7 mouse cellular contexts compared by ENCODE assay signal in genomic region chr5:74194027-74194840, GRCm38 (mm10). TPM values are rescaled to one million over a fixed set of nuclear protein-coding genes. Genes with fewer than 3 reads are reported as not detected.
DNase-seq lines count a peak whose midpoint lies in the region; ATAC-seq and TF ChIP-seq lines count a peak whose summit lies in the region.

No protein-coding gene starts in this region.

- no peak for ATAC-seq in hindbrain, embryonic 12.5 days (ENCODE audit: low FRiP score)
- no peak; the same call in 1 of the 2 replicates for ATAC-seq in midbrain, embryonic 15.5 days (replicated peaks)

- H3K4me2 ChIP-seq in hindbrain, embryonic 12.5 days (replicated peaks) = peak overlapping the region; percentile 89
- H3K4me2 ChIP-seq in midbrain, embryonic 15.5 days = peak overlapping the region; percentile 91

- DNase-seq in left cerebral cortex, adult 2 months (ENCODE audit: extremely low spot score in 1 of 2, low spot score in 2 of 2) = no peak
- DNase-seq in left cerebral cortex, adult 18-20 months (ENCODE audit: low spot score in 2 of 2) = no peak
- peak; percentile 47 for DNase-seq in cerebellum, adult 9-11 months
- no peak for DNase-seq in gastrocnemius, adult 18-20 months (ENCODE audit: low spot score)
- DNase-seq in right cerebral cortex, adult 18-20 months = no peak

- WGBS in hindbrain, embryonic 12.5 days = 26% methylated on average over 16 of the region's 16 CpGs
- 24% methylated on average over 16 of the region's 16 CpGs for WGBS in midbrain, embryonic 15.5 days

- intact Hi-C loops in left cerebral cortex, adult 2 months (cut with DNase I) = loop anchor here (10.0 kb wide), 2 partner anchors 129 to 239 kb away; partner anchors contain the start of gene Usp46

- peak overlapping the region; percentile 92 for H3K27ac ChIP-seq in left cerebral cortex, adult 2 months
- no peak overlapping the region for H3K27ac ChIP-seq in hindbrain, embryonic 12.5 days
- no peak overlapping the region for H3K27ac ChIP-seq in midbrain, embryonic 15.5 days

- H3K9me3 ChIP-seq in hindbrain, embryonic 12.5 days (replicated peaks) = no peaks in the 10 kb centered on the region
- no peaks in the 10 kb centered on the region for H3K9me3 ChIP-seq in midbrain, embryonic 15.5 days

- 0 out of 2 replicates have a peak, but pooled peaks cover 3% of the 10 kb centered on the region for H3K27me3 ChIP-seq in hindbrain, embryonic 12.5 days
- H3K27me3 ChIP-seq in midbrain, embryonic 15.5 days (replicated peaks) = 0 out of 2 replicates have a peak, but pooled peaks cover 5% of the 10 kb centered on the region

- peak overlapping the region; percentile 99 for H3K4me3 ChIP-seq in left cerebral cortex, adult 2 months
- H3K4me3 ChIP-seq in hindbrain, embryonic 12.5 days = peak overlapping the region; percentile 88
- H3K4me3 ChIP-seq in midbrain, embryonic 15.5 days = peak overlapping the region; percentile 84

- peaks cover 47% of the 10 kb centered on the region for H3K4me1 ChIP-seq in hindbrain, embryonic 12.5 days
- H3K4me1 ChIP-seq in midbrain, embryonic 15.5 days = peaks cover 30% of the 10 kb centered on the region

- no peak for TF ChIP-seq CTCF in left cerebral cortex, adult 2 months (IDR thresholded peaks at IDR 0.05)

- peak overlapping the region; percentile 61 for H3K9ac ChIP-seq in hindbrain, embryonic 12.5 days
- peak overlapping the region; percentile 52; the same call in 1 of the 2 replicates for H3K9ac ChIP-seq in midbrain, embryonic 15.5 days

- H3K36me3 ChIP-seq in hindbrain, embryonic 12.5 days = peaks cover 13% of the 10 kb centered on the region; the same call in 1 of the 2 replicates
- H3K36me3 ChIP-seq in midbrain, embryonic 15.5 days (replicated peaks) = no peaks in the 10 kb centered on the region

RNA-seq across cellular contexts. Expression of gene Rasl11b, which starts 0.9 kb away (rescaled TPM):
- 100 to 1,000 TPM in 1 of 2 experiments, 10 to 100 TPM in 1; 72.5 to 103 TPM for total RNA-seq in left cerebral cortex, adult 2 months (2021)
- 10 to 100 TPM; 73.7 to 85.4 TPM for total RNA-seq in left cerebral cortex, adult 18-20 months (2021)
- polyA plus RNA-seq in hindbrain, embryonic 12.5 days (2016; fragmentation: Nextera tagmentation; extraction: Ambion mirVana) = 44.5 and 54.3 TPM in 2 replicates
- polyA plus RNA-seq in midbrain, embryonic 15.5 days (2015; fragmentation: Nextera tagmentation; extraction: Ambion mirVana) = 11.4 and 12.9 TPM in 2 replicates
- total RNA-seq in gastrocnemius, adult 18-20 months (2021) = 1 to 10 TPM; 2.8 to 4.7 TPM

Comparison
In these comparisons a context has a peak if more than half of its experiments do, and no peak if none do; other contexts are left out.
1. RNA of gene Rasl11b, which starts 0.9 kb away (total RNA-seq): 72.5 to 103 TPM in left cerebral cortex, adult 2 months and 73.7 to 85.4 TPM in left cerebral cortex, adult 18-20 months; 2.8 to 4.7 TPM in gastrocnemius, adult 18-20 months; every median in the first group is over 10 times any median in the second.
2. Peak in every context shown above with its lines, with median percentiles within 50 percentile points of each other: H3K4me3 ChIP-seq.